Mouse (Mus musculus): Measurements from ENCODE around the gene Mmp28.

GRCm38 (mm10) chr11:83408242-83408641, 54.6 kb downstream of the Mmp28 start:
- TF ChIP-seq CTCF (IDR thresholded peaks at IDR 0.05; ENCODE audit: low read depth, low read length) (no peak), POLR2A (IDR thresholded peaks at IDR 0.05; ENCODE audit: borderline replicate concordance, low read depth, low read length) (no peak)
